Comparison of ENCODE assay signal across 12 mouse cellular contexts in genomic region chr3:132868838-132869237, GRCm38 (mm10).
DNase-seq lines count a peak whose midpoint lies in the region; TF ChIP-seq lines count a peak whose summit lies in the region.
"Had no signal": no experiment of that assay in that cellular context is flagged by ENCODE, and none has a peak within 500 bp of the region (broad histone marks: within the 10 kb centered on the region; RNA-seq: fewer than 3 reads in every experiment).

No protein-coding gene starts in this region.

- TF ChIP-seq EP300 in heart, adult 2 months (IDR thresholded peaks at IDR 0.05; ENCODE audit: insufficient read depth, low read depth, low read length), result no peak

- H3K4me3 ChIP-seq in heart, adult 2 months, result no peak overlapping the region
- H3K4me3 ChIP-seq: hindbrain, embryonic 12.5 days; limb, embryonic 12.5 days had no signal

- DNase-seq in heart, adult 18-20 months, result peak; percentile 10 to 11
- no peak for DNase-seq in heart, adult 2 months
- peak; percentile 41 for DNase-seq in MN1 (ENCODE audit: low spot score)
- DNase-seq in fat pad, adult 2 months (ENCODE audit: extremely low read depth, low read depth, low spot score), result peak; percentile 31
- peak; percentile 72 for DNase-seq in kidney, postnatal 14 days
- no peak for DNase-seq in right cerebral cortex, postnatal 14 days
- DNase-seq in cerebellum, adult 8-10 months, result no peak
- DNase-seq: gastrocnemius, postnatal 25 days; layer of hippocampus, adult 9-11 months had no signal

- no peaks in the 10 kb centered on the region for H3K79me2 ChIP-seq in heart, adult 2 months (replicated peaks; ENCODE audit: control insufficient read depth, insufficient read depth, low read length)

- no peak overlapping the region for H3K27ac ChIP-seq in heart, adult 2 months
- H3K27ac ChIP-seq: hindbrain, embryonic 12.5 days; limb, embryonic 12.5 days; macrophage had no signal

- no peak for TF ChIP-seq POLR2A in heart, adult 2 months (IDR thresholded peaks at IDR 0.05; ENCODE audit: insufficient read depth, low read depth, low read length)

- no peaks in the 10 kb centered on the region for H3K27me3 ChIP-seq in heart, adult 2 months (ENCODE audit: control insufficient read depth, insufficient read depth, low read length)
- H3K27me3 ChIP-seq: hindbrain, embryonic 12.5 days; limb, embryonic 12.5 days had no signal

- TF ChIP-seq CTCF in heart, adult 2 months (IDR thresholded peaks at IDR 0.05), result no peak

- no peaks in the 10 kb centered on the region; the same call in 1 of the 2 replicates for H3K36me3 ChIP-seq in heart, adult 2 months (ENCODE audit: control insufficient read depth, insufficient read depth, low read length)
- H3K36me3 ChIP-seq: hindbrain, embryonic 12.5 days; limb, embryonic 12.5 days had no signal

- WGBS in heart, adult 2 months, result 36% methylated on average over 2 of the region's 2 CpGs

- H3K4me1 ChIP-seq in heart, adult 2 months (ENCODE audit: control insufficient read depth, insufficient read depth, low read length), result peaks cover 2% of the 10 kb centered on the region; the same call in 1 of the 2 replicates
- H3K4me1 ChIP-seq: hindbrain, embryonic 12.5 days; limb, embryonic 12.5 days had no signal

- intact Hi-C loops in heart, adult 2 months (cut with DNase I), result no loop called here

- H3K9ac ChIP-seq in heart, adult 2 months (ENCODE audit: low read depth, low read length), result no peak overlapping the region
- H3K9ac ChIP-seq: hindbrain, embryonic 12.5 days; limb, embryonic 12.5 days had no signal

Comparison
In these comparisons a context has a peak if more than half of its experiments do, and no peak if none do; other contexts are left out.
1. DNase-seq: peak in heart, adult 18-20 months (2 of 2), MN1 (single experiment), fat pad, adult 2 months (single experiment) and kidney, postnatal 14 days (single experiment); none in heart, adult 2 months (0 of 2), right cerebral cortex, postnatal 14 days (single experiment) and cerebellum, adult 8-10 months (single experiment).